Mouse (Mus musculus) heart, adult 11 months (tissue): ENCODE data around the gene Pdxk.

Experiments used
- DNase-seq: peaks from one replicate; pipeline ENCODE4 v3.0.0; 2022

Gene Pdxk

GRCm38 (mm10) chr10:78458348-78459111 lies 6.2 kb downstream of the Pdxk start:
- peak; percentile 98 for DNase-seq

- peak; percentile 98 for DNase-seq
These were observed 7.1 kb downstream of the Pdxk start for GRCm38 (mm10) chr10:78457495-78458347.

GRCm38 (mm10) chr10:78456696-78457095 lies 8.1 kb downstream of the Pdxk start:
- DNase-seq, result no peak

- DNase-seq, result peak; percentile 93
These were observed 12.1 kb downstream of the Pdxk start for GRCm38 (mm10) chr10:78452641-78453040.

- no peak for DNase-seq
These were observed 14.0 kb downstream of the Pdxk start for GRCm38 (mm10) chr10:78450761-78451160.

GRCm38 (mm10) chr10:78447396-78447795 lies 17.4 kb downstream of the Pdxk start:
- no peak for DNase-seq

GRCm38 (mm10) chr10:78446195-78446594 lies 18.6 kb downstream of the Pdxk start:
- DNase-seq, result no peak

GRCm38 (mm10) chr10:78442292-78442691 lies 22.5 kb downstream of the Pdxk start:
- no peak for DNase-seq

- no peak for DNase-seq
These were observed 23.2 kb downstream of the Pdxk start for GRCm38 (mm10) chr10:78441606-78442005.

GRCm38 (mm10) chr10:78440812-78441211 lies 24.0 kb downstream of the Pdxk start:
- no peak for DNase-seq

GRCm38 (mm10) chr10:78439990-78440389 lies 24.8 kb downstream of the Pdxk start:
- peak; percentile 97 for DNase-seq

- DNase-seq, result peak; percentile 92
These were observed 25.2 kb downstream of the Pdxk start for GRCm38 (mm10) chr10:78439550-78439949.

- DNase-seq, result no peak
These were observed 26.7 kb downstream of the Pdxk start for GRCm38 (mm10) chr10:78438094-78438493.

- no peak for DNase-seq
These were observed 31.9 kb downstream of the Pdxk start for GRCm38 (mm10) chr10:78432853-78433252.

GRCm38 (mm10) chr10:78429776-78430175 lies 35.0 kb downstream of the Pdxk start:
- no peak for DNase-seq

- DNase-seq, result no peak
These were observed 35.6 kb downstream of the Pdxk start for GRCm38 (mm10) chr10:78429180-78429579.

- no peak for DNase-seq
These were observed 36.7 kb downstream of the Pdxk start for GRCm38 (mm10) chr10:78428070-78428469.

GRCm38 (mm10) chr10:78426117-78426735 lies 38.5 kb downstream of the Pdxk start:
- DNase-seq, result peak; percentile 95

GRCm38 (mm10) chr10:78425181-78426041 lies 39.4 kb downstream of the Pdxk start, which contains the start of gene Cstb:
Gene Cstb, plus strand, starts transcription at chr10:78425669.
- DNase-seq, result peak; percentile 99

- DNase-seq, result no peak
These were observed 42.2 kb downstream of the Pdxk start for GRCm38 (mm10) chr10:78422614-78423013.

- no peak for DNase-seq
These were observed 43.8 kb downstream of the Pdxk start for GRCm38 (mm10) chr10:78420929-78421328.

- no peak for DNase-seq
These were observed 46.0 kb downstream of the Pdxk start for GRCm38 (mm10) chr10:78418791-78419190.
